Mouse (Mus musculus) frontal cortex, postnatal 10 days (tissue): ENCODE results near the gene Dmrtc2.
"Not testable (repeated sequence)": the region's sequence is repeated elsewhere in the genome, so short reads cannot be mapped to it uniquely, and the experiment has no call there.

ENCODE experiments used
- DNase-seq, 2 experiments: peaks; one replicate each; pipeline ENCODE4 v3.0.0; 2022; ENCODE audit warnings: low spot score in 2 of 2, mixed read lengths in 1 of 2

The Dmrtc2 gene

DNA sequence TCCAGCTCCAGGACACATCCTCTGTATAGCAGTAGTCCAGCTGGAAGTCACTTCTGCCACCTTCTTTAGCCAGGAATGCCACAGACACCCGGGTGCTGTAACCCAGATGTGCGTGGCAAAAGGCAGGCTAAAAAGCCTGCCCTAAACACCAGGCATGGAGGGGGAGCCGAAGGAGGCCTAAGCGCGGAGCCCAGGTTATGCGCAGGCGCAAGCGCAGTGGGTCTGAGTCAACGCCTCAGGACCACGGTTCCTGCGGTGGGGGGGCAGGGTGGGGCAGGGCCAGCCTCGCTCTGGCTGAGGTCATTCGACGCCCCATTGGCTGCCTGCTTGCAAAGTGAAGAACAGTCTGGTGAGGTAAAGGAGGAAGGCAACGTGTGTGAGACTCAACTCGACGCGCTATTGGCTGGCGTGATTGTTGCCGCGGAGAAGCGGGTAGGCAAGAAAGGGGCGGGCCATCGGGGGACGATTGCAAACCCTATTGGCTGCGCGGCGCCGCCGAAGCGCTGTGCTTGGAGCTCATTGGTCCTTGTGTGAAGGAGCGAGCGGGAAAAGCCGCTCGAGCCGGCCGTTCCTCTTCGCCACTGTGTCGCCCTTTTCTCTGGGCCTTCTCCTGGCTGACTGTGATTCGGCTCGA is at the start of gene Dmrtc2, which contains the start of gene Lypd4:
Dmrtc2 (plus strand) TSS at position 526 of the 634 bp plus-strand sequence.
Lypd4 (minus strand) TSS at position 410 of the 634 bp plus-strand sequence.
- no peak for DNase-seq

GRCm38 (mm10) chr7:24824452-24824851 is 45.4 kb upstream of the Dmrtc2 start:
- no peak for DNase-seq

DNA sequence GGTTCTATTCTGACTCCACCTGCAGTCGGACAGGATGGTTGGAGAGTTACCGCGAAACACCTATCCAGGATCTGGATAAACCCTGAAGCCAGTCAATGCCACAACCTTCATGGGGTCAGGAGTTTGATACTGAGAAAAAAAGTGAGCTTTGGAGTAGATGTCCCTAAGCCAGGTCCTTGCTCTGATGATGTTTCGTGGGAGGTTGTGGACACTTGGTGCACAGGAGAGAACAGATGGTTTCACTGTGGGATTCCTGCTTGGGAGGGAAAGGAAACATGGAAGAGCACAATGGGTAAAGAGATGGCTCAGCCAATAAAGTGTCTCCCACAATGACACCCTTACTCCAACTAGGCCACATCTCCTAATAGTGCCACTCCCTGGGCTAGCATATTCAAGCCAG is 42.7 kb upstream of the Dmrtc2 start:
- DNase-seq = no peak

- DNase-seq = not testable (repeated sequence)
Observed at GRCm38 (mm10) chr7:24838732-24839409, 31.0 kb upstream of the Dmrtc2 start.

GRCm38 (mm10) chr7:24839410-24839808 is 30.4 kb upstream of the Dmrtc2 start:
- no peak for DNase-seq

- DNase-seq = no peak
Observed at GRCm38 (mm10) chr7:24840331-24840730, 29.5 kb upstream of the Dmrtc2 start.

DNA sequence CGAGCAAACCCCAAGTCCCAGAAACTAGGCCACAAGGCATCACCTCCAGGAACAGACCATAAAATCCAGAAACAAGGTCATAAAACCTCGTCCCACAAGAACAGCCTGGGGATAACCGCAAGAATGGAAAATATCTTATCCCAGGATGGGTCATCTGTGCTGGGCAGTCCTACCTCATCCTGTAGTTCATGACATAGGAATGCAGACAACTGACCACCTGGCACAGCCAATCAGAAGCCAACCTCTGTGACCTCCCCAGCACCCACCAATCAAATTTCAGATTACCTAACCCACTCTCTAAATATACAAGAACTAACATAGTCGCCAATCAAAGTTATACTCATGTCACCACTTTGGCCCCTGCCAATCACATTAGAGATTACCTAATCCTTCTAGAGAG is 28.8 kb upstream of the Dmrtc2 start:
- DNase-seq = no peak

GRCm38 (mm10) chr7:24844144-24844543 is 25.7 kb upstream of the Dmrtc2 start:
- no peak for DNase-seq

- DNase-seq = no peak
Observed at GRCm38 (mm10) chr7:24845181-24845580, 24.7 kb upstream of the Dmrtc2 start.

- no peak for DNase-seq
Observed at GRCm38 (mm10) chr7:24845713-24846112, 24.1 kb upstream of the Dmrtc2 start.

DNA sequence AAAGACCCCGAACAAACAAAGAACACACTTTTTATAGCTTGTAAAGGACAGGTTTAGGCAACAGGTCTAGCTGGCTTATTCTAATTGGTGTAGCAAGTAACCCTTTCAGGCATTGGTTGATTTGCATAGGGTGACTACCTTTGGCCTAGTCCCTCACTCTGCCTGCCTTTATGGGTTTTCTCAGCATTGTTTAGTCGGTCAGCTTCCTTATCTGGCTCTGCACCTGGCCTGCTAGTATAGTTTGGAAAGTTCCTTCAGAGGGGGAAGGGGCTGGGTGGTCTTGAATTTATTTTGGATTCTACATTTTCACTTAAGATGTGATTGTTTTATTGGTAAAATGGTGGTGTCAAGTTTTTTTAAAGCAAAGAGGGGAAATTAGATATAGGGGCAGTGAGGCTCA is 23.3 kb upstream of the Dmrtc2 start:
- not testable (repeated sequence) for DNase-seq

- DNase-seq = peak in 1 of 2 experiments; percentile 34
Observed at GRCm38 (mm10) chr7:24850162-24850561, 19.7 kb upstream of the Dmrtc2 start.

- DNase-seq = no peak
Observed at GRCm38 (mm10) chr7:24850899-24851303, 19.0 kb upstream of the Dmrtc2 start.

- no peak for DNase-seq
Observed at GRCm38 (mm10) chr7:24851596-24852325, 18.1 kb upstream of the Dmrtc2 start.

GRCm38 (mm10) chr7:24852557-24853232 is 17.2 kb upstream of the Dmrtc2 start:
- no peak for DNase-seq

DNA sequence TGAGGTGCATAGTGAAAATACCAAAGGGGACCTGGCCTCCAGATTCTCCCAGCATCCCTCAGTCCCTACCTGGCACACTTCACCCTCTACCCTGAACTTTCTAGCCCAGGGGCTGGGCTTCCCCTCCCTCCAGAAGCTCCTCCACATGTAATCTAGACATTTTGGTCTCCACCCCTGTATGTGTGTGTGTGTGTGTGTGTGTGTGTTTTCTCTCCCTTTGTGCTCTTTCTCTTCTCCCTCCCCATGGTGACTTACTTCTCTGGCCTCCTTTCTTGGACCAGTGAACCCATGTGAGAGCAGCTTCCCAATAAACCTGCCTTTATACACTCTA is 16.7 kb upstream of the Dmrtc2 start:
- DNase-seq = no peak

GRCm38 (mm10) chr7:24853695-24854094 is 16.2 kb upstream of the Dmrtc2 start:
- DNase-seq = no peak

- no peak for DNase-seq
Observed at GRCm38 (mm10) chr7:24856460-24857120, 13.3 kb upstream of the Dmrtc2 start.

DNA sequence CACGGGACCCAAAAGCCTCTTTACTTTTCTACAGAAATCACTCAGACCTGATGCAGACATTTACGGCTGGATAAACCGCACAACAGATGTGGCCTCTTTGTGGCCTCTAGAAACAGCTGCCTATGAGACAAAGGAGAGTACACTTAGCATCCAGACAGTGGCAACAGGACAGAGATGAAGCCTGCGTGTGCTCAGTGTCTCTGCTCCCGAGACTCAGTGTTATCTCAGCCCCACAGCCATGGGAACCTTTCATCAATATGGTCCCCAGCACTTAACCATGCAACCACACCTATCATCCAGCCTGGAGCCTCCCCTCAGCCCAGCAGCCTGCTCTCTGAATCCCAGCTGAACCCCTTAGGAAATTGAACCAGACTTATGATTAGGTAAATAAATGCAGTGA is 10.6 kb upstream of the Dmrtc2 start:
- no peak for DNase-seq

DNA sequence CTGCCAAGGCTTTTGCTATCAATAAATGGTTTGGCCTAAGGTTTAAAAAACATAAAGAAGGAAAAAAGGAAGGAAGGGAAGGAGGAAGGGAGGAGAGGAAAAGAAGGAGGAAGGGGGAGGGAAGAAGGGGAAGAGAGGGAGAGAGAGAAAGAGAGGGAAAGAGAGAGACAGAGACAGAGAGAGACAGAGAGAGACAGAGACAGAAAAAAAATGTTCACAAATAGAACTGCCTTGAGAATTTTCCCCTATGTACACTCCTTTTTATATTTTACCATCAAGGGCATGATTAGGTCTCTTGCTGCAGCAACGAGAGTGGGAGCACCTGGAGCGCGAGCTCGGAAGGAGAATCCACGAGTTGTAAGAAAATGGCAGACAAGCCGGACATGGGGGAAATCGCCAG is 7.9 kb upstream of the Dmrtc2 start, which contains the start of gene Gm9844:
Gm9844 (plus strand) TSS at position 301 of the 400 bp plus-strand sequence.
- DNase-seq = no peak

DNA sequence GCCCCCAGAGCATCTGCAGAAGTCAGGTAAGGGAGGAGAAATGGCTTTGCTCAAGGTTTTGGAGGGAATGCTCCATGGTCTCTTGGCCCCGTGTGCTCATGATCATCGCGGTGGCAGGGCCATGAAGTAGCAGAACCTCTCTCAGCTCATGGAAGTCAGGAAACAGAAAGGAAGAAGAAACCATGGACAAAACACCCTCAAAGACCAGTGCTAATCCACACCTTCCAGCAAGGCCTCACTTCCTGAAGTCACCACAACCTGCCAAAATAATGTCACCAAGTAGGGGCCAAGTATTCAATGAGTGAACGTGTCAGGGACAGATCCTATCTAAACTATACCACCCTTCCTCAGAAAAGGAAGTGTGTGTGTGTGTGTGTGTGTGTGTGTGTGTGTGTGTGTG is 7.0 kb upstream of the Dmrtc2 start:
- no peak for DNase-seq

DNA sequence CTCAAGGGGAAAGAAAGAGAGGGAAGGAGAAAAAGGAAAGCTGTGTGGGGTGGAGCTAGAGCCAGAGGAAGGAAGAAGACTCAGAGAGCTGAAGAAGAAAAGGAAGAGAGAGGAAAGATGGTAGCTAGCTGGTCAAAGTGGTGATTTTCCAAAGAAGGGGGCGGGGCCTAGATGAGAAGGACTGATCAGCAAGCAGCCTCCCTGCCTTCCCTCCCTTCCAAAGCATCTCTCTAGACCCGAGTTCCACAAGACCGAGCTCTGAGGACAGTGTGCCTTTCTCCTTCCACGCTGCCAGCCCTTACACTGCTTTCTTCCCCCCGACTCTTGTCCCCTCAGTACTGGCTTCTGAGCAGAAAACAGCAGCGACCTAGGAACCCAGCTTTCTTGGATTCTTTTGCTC is 5.7 kb upstream of the Dmrtc2 start:
- DNase-seq = no peak
